8 mouse cellular contexts compared by ENCODE assay signal in genomic region chr12:33280805-33281204, GRCm38 (mm10).
A peak's percentile ranks its signal among the peaks of the same experiment; 100 is the strongest.
DNase-seq lines count a peak whose midpoint lies in the region; ATAC-seq lines count a peak whose summit lies in the region.

No protein-coding gene starts in this region.

- no peaks in the 10 kb centered on the region for H3K27me3 ChIP-seq in liver, embryonic 13.5 days

- H3K4me1 ChIP-seq in liver, embryonic 13.5 days (replicated peaks): peaks cover 6% of the 10 kb centered on the region; the same call in 1 of the 2 replicates

- 10% methylated on average over 2 of the region's 2 CpGs for WGBS in liver, embryonic 13.5 days (ENCODE audit: insufficient replicate concordance)

- no peak overlapping the region for H3K4me3 ChIP-seq in liver, embryonic 13.5 days (replicated peaks)

- H3K9me3 ChIP-seq in liver, embryonic 13.5 days (replicated peaks): no peaks in the 10 kb centered on the region

- ATAC-seq in liver, embryonic 13.5 days (ENCODE audit: low read depth): no peak

- H3K4me2 ChIP-seq in liver, embryonic 13.5 days: no peak overlapping the region

- no peaks in the 10 kb centered on the region for H3K36me3 ChIP-seq in liver, embryonic 13.5 days

- intact Hi-C loops in gastrocnemius, postnatal 14 days (cut with DNase I; ENCODE audit: low total_unique reads): loop anchor here (5.0 kb wide), 1 partner anchor 51 kb away; no protein-coding TSS in a partner anchor

- DNase-seq in layer of hippocampus, postnatal 10 days (ENCODE audit: low spot score in 2 of 2): peak; percentile 62 to 66
- DNase-seq in layer of hippocampus, adult 9-10 months (ENCODE audit: low spot score): no peak
- DNase-seq in Muller cell, postnatal 12 days (ENCODE audit: inconsistent ontology term): peak; percentile 25
- peak; percentile 80 to 88 for DNase-seq in cerebellum, postnatal 10 days
- DNase-seq in gastrocnemius, postnatal 14 days: peak; percentile 62
- peak; percentile 57 for DNase-seq in liver, embryonic 13.5 days
- DNase-seq in ovary, postnatal 36 days (ENCODE audit: low spot score): peak; percentile 49
- peak; percentile 30 to 31 for DNase-seq in urinary bladder, postnatal 36 days (ENCODE audit: low spot score in 2 of 2)

- no peak overlapping the region for H3K27ac ChIP-seq in liver, embryonic 13.5 days

- H3K9ac ChIP-seq in liver, embryonic 13.5 days: no peak overlapping the region
